Mouse (Mus musculus): ENCODE results near the gene Bcat1. TPM values are rescaled to one million over a fixed set of nuclear protein-coding genes. Genes with fewer than 3 reads are reported as not detected.

Gene Bcat1
- polyA plus RNA-seq, 1 experiment from 2014 or later: 100 TPM

DNA sequence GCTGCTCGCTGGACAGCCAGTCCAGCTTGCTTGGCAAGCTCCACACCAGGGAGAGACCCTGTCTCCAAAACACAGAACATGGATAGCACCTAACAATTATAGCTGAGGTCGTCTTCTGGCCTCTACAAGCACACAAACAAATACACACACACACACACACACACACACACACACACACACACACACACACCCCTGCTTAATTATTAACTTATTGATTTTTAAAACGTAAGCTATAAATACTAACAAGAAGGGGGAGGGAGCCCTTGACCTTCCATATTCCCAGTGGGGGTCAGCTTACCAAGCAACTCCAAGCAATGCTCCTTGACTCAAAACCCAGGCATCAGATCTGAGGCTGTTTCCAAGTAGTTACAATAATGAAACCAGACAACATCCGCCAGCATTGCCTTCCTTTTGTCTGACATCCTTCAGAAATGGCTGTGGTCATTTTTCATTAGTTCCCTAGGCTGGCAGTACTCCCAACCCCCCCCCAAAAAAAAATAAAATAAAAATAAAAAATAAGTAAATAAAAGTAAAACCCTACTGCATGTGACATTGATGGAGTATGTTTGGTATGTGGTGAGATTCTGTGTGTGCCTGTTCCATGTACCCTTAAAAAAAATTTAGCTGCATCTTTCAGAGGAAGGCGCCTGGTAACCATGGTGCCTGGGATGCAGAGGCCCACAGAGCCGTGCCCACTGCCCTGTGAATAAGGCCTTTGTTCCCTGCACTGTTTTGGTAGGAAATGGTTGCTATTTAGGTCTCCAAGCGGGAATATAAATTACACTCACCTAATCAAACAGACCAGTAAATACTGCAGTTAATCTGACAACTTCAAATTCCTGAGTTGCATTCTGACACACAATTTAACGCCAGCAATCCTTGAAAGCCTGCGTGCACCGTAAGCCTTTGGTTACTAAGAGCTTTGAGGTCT is 131.3 kb downstream of the Bcat1 start:
- Histone ChIP-seq H3K4me1 (peaks cover 17% of the 10 kb centered on the region; the same call in 1 of the 2 replicates), H3K9ac (replicated peaks) (no peak overlapping the region), H3K9me3 (no peaks in the 10 kb centered on the region), H3K36me3 (no peaks in the 10 kb centered on the region), H3K27me3 (no peaks in the 10 kb centered on the region), H3K4me3 (no peak overlapping the region), H3K4me2 (replicated peaks) (no peak overlapping the region), H3K27ac (replicated peaks) (peak overlapping the region; percentile 37)
- peak; percentile 78 for ATAC-seq (replicated peaks)
- 18% methylated on average over 10 of the region's 10 CpGs for WGBS

Other genes starting within 250 kb of the Bcat1 start
- 0.69 and 0.84 TPM in 2 replicates for gene Lrmp, start 39.5 kb upstream of the Bcat1 start, polyA plus RNA-seq (2015; fragmentation: Nextera tagmentation; extraction: Ambion mirVana)
- 0.65 and 0.98 TPM in 2 replicates for gene Casc1, start 134.8 kb upstream of the Bcat1 start, polyA plus RNA-seq (2015; fragmentation: Nextera tagmentation; extraction: Ambion mirVana)
- gene Etfrf1, start 134.9 kb upstream of the Bcat1 start, polyA plus RNA-seq (2015; fragmentation: Nextera tagmentation; extraction: Ambion mirVana): 27.1 and 27.7 TPM in 2 replicates
- 123 and 125 TPM in 2 replicates for gene Kras, start 174.1 kb upstream of the Bcat1 start, polyA plus RNA-seq (2015; fragmentation: Nextera tagmentation; extraction: Ambion mirVana)

Measured in forebrain, embryonic 15.5 days (tissue).